Mouse (Mus musculus): ENCODE measurements around the gene Srsf4.

Srsf4 gene

GRCm38 (mm10) chr4:131914891-131915469 lies 41.6 kb downstream of the Srsf4 start:
- DNase-seq (ENCODE audit: low spot score): no peak

- DNase-seq (ENCODE audit: low spot score): no peak
Measured at GRCm38 (mm10) chr4:131915821-131916328, 42.5 kb downstream of the Srsf4 start.

- peak; percentile 85 for DNase-seq (ENCODE audit: low spot score)
Measured at GRCm38 (mm10) chr4:131916425-131916824, 43.0 kb downstream of the Srsf4 start.

GRCm38 (mm10) chr4:131917010-131917555 lies 43.7 kb downstream of the Srsf4 start:
- no peak for DNase-seq (ENCODE audit: low spot score)

- no peak for DNase-seq (ENCODE audit: low spot score)
Measured at GRCm38 (mm10) chr4:131918026-131918533, 44.7 kb downstream of the Srsf4 start.

- no peak for DNase-seq (ENCODE audit: low spot score)
Measured at GRCm38 (mm10) chr4:131918711-131919500, 45.5 kb downstream of the Srsf4 start.

- no peak for DNase-seq (ENCODE audit: low spot score)
Measured at GRCm38 (mm10) chr4:131919506-131920140, 46.2 kb downstream of the Srsf4 start.

- no peak for DNase-seq (ENCODE audit: low spot score)
Measured at GRCm38 (mm10) chr4:131920141-131920594, 46.8 kb downstream of the Srsf4 start.

- DNase-seq (ENCODE audit: low spot score): no peak
Measured at GRCm38 (mm10) chr4:131920595-131921351, 47.4 kb downstream of the Srsf4 start.

- no peak for DNase-seq (ENCODE audit: low spot score)
Measured at GRCm38 (mm10) chr4:131921461-131922346, 48.3 kb downstream of the Srsf4 start, which contains the start of gene Tmem200b. Tmem200b (plus strand) TSS chr4:131921771.

GRCm38 (mm10) chr4:131922404-131922803 lies 49.0 kb downstream of the Srsf4 start:
- no peak for DNase-seq (ENCODE audit: low spot score)

GRCm38 (mm10) chr4:131924096-131924810 lies 50.8 kb downstream of the Srsf4 start:
- no peak for DNase-seq (ENCODE audit: low spot score)

GRCm38 (mm10) chr4:131929146-131929545 lies 55.7 kb downstream of the Srsf4 start:
- no peak for DNase-seq (ENCODE audit: low spot score)

GRCm38 (mm10) chr4:131939459-131939858 lies 66.0 kb downstream of the Srsf4 start:
- DNase-seq (ENCODE audit: low spot score): no peak

- DNase-seq (ENCODE audit: low spot score): no peak
Measured at GRCm38 (mm10) chr4:131940846-131941245, 67.4 kb downstream of the Srsf4 start.

- no peak for DNase-seq (ENCODE audit: low spot score)
Measured at GRCm38 (mm10) chr4:131947848-131948247, 74.4 kb downstream of the Srsf4 start.

- DNase-seq (ENCODE audit: low spot score): no peak
Measured at GRCm38 (mm10) chr4:131949903-131950302, 76.5 kb downstream of the Srsf4 start.

- no peak for DNase-seq (ENCODE audit: low spot score)
Measured at GRCm38 (mm10) chr4:131950657-131951056, 77.2 kb downstream of the Srsf4 start.

Data from lung, postnatal 25 days (tissue).